Mouse (Mus musculus): ENCODE results near the gene Asns. TPM values are rescaled to one million over a fixed set of nuclear protein-coding genes. Genes with fewer than 3 reads are reported as not detected.

Gene Asns
- 160 TPM for polyA plus RNA-seq (2014; fragmentation: Illumina TruSeq; extraction: RNeasy Lipid Tissue Mini Kit (QIAGEN cat#74804); ENCODE audit: low read depth, low replicate concordance)

DNA sequence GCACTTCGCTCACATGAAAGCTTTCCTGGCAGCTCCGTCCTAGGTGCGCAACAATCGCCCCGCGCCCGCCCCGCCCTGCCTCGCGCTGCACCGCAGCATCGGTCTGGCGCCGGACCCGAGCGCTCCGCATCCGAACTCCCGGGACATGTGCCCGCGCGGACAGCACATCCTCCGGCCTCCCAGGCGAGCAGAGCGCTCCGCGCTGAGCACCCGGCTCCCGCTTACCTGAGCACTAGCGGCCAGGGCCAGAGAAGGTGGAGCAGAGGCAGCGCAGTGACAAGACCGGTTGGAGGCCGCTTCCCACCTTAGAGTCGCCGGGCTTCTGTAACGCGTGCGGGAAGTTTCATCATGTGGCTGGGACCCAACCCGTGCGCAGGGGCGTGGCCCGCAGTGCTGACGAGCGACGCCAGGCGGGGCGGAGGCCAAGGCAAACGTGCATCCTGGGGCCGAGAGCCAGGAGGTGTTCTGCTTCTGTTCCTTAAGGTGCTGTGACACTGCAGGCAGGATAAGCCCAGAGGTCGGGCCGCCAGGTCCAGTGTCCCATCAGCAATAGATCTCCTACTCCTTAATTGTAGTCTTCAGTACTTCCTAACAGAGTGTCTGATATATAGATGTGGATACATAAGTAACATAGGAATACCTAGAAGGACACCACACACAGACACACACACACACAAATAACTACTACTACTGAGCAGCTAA, at the start of gene Asns:
Gene Asns (minus strand): TSS at position 371 of the 702 bp plus-strand sequence.

Other genes starting within 250 kb of the Asns start
- gene Tac1, start 138.4 kb downstream of the Asns start, polyA plus RNA-seq (2014; fragmentation: Illumina TruSeq; extraction: RNeasy Lipid Tissue Mini Kit (QIAGEN cat#74804); ENCODE audit: low read depth, low replicate concordance), result 10.9 TPM
- 27.5 TPM for gene C1galt1, start 151.6 kb upstream of the Asns start, polyA plus RNA-seq (2014; fragmentation: Illumina TruSeq; extraction: RNeasy Lipid Tissue Mini Kit (QIAGEN cat#74804); ENCODE audit: low read depth, low replicate concordance)

Measured in testis, adult 10 weeks (tissue).